Mouse (Mus musculus): ENCODE results near the gene Sox13. TPM values are rescaled to one million over a fixed set of nuclear protein-coding genes. Genes with fewer than 3 reads are reported as not detected.

The Sox13 gene
- polyA plus RNA-seq, 1 experiment from 2014 or later, result 12.5 TPM

Other genes starting within 250 kb of the Sox13 start
- gene Golt1a, start 114.6 kb downstream of the Sox13 start, polyA plus RNA-seq (2016; fragmentation: Nextera tagmentation; extraction: Ambion mirVana), result not detected in 2 replicates
- not detected in 2 replicates for gene Kiss1, start 102.5 kb downstream of the Sox13 start, polyA plus RNA-seq (2016; fragmentation: Nextera tagmentation; extraction: Ambion mirVana)
- not detected in 2 replicates for gene Ren1, start 73.9 kb downstream of the Sox13 start, polyA plus RNA-seq (2016; fragmentation: Nextera tagmentation; extraction: Ambion mirVana)
- gene Etnk2, start 60.8 kb downstream of the Sox13 start, polyA plus RNA-seq (2016; fragmentation: Nextera tagmentation; extraction: Ambion mirVana), result 1.7 and 2.3 TPM in 2 replicates
- 948 and 960 TPM in 2 replicates for gene Snrpe, start 185.9 kb upstream of the Sox13 start, polyA plus RNA-seq (2016; fragmentation: Nextera tagmentation; extraction: Ambion mirVana)
- not detected in 2 replicates for gene Zbed6, start 236.5 kb upstream of the Sox13 start, polyA plus RNA-seq (2016; fragmentation: Nextera tagmentation; extraction: Ambion mirVana)
- gene Gm38394, start 236.9 kb upstream of the Sox13 start, polyA plus RNA-seq (2016; fragmentation: Nextera tagmentation; extraction: Ambion mirVana), result 4.3 and 4.4 TPM in 2 replicates

Measured in forebrain, embryonic 10.5 days (tissue).